Mouse (Mus musculus): ENCODE measurements around the gene Hoxb5. TPM values are rescaled to one million over a fixed set of nuclear protein-coding genes. Genes with fewer than 3 reads are reported as not detected.

Gene Hoxb5
- total RNA-seq (2014; fragmentation: Nextera tagmentation) (not detected in 2 replicates), total RNA-seq (2017) (not detected in 2 replicates)

DNA sequence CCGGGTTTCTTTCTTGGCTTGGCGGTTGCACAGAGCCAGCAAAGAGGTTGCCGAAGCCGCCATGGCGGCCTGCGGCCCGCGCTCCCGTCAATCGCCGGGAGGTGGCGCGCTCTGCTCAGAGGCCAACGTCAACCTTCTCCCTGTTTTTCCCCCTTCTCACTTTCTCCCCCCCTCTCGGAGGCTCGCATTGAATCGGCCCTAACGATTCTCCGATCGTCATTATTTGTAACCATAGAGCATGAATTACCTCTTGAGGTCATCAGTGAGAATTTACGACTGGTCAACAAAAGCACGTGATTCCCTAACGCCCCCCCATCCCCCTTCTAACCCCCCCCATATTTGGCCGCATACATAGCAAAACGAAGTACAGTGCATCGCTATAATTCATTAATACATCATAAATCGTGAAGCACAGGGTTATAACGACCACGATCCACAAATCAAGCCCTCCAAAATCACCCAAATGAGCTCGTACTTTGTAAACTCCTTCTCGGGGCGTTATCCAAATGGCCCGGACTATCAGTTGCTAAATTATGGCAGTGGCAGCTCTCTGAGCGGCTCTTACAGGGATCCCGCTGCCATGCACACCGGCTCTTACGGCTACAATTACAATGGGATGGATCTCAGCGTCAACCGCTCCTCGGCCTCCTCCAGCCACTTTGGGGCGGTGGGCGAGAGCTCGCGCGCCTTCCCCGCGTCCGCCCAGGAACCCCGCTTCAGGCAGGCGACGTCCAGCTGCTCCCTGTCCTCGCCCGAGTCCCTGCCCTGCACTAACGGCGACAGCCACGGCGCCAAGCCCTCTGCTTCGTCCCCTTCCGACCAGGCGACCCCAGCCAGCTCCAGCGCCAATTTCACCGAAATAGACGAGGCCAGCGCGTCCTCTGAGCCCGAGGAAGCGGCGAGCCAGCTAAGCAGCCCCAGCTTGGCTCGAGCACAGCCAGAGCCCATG lies at the start of gene Hoxb5:
TSS of gene Hoxb5 (plus strand) at position 186 of the 949 bp plus-strand sequence.
- ATAC-seq (replicated peaks; ENCODE audit: low FRiP score, low TSS enrichment, poor library complexity, severe bottlenecking), result peak; percentile 59; the same call in 1 of the 2 replicates

DNA sequence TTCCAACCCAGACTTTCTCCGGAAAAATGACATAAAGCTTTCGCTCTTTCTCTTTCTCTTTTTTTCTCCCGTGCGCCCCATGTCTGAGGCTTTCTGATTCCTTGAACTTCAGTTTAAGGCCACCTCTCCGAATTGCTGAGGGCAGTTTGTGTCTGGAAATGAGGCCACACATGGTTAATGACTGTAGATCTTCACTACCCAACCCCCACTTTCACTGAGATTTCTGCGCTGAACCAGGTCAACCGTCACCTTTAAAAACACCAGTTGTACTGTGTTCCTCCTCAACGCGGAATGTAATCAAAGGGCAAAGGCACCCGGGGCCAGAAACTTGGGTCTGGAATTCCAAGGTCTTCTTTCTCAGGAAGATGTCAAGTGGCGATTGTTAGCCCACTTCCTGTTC lies 48.9 kb upstream of the Hoxb5 start:
- no peak for ATAC-seq (replicated peaks; ENCODE audit: low FRiP score, low TSS enrichment, poor library complexity, severe bottlenecking)

DNA sequence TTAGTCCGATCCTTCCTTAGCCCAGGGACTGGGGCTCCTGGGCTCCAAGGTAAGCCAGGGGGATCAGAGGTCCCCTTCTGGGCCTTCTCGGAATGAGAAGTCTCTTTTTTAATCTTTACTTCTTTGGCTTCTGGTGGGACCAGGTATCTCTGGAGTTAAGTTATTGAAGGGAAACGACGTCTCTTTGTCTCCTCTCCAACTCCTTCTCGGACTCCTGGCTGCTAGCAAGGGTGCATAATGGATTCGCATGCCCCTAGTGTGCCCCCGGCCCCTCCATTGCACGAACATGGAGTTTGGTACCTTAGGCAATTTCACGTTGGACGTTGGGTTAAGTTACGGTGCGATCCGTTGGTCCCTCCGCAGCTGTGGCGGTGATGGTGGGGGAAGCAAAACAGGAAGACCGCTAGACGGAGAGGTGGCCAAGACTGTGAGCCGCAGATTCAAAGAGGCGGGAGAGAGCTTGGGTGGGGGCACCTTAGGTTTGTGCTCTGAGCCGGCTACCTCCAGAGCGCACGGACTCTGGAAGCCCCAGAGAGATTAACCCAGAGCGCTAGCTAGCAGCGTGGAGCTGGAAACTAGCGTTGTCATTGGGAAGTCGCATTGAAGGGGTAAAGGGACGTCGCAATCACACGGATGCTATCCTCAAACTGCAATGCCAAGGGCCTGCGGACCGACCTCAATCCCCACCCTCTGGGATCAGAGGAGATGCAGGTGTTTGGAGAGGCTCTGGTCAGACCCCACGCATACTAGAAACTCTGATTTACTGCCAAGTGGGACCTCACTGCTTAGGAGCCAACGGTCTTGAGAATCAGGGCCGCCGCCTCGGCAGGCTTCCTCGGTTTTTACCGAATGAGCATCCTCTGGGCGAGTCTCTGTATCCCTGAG lies 47.8 kb upstream of the Hoxb5 start:
- ATAC-seq (replicated peaks; ENCODE audit: low FRiP score, low TSS enrichment, poor library complexity, severe bottlenecking), result no peak

DNA sequence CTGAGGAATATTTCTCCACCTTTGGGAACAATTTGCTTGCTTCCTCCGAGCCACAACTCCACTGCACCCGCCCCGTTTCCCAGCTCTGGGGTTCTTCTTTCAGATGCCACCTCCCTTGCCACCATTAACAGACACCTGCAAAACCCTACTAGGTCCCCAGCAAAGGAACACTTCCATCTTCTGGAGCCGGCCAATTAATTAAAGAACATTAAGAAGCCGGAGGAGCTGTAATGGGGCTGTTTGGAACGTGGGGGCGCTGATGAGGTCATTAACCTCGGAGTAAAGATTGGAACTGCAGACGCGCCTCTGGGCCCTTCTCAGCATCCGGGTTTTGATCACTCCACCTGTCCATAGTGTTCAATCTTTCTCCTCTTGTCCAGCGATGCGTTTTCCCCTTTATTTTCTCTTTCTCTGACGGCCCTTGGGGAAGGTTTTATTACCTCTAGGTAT lies 47.1 kb upstream of the Hoxb5 start:
- ATAC-seq (replicated peaks; ENCODE audit: low FRiP score, low TSS enrichment, poor library complexity, severe bottlenecking), result no peak

DNA sequence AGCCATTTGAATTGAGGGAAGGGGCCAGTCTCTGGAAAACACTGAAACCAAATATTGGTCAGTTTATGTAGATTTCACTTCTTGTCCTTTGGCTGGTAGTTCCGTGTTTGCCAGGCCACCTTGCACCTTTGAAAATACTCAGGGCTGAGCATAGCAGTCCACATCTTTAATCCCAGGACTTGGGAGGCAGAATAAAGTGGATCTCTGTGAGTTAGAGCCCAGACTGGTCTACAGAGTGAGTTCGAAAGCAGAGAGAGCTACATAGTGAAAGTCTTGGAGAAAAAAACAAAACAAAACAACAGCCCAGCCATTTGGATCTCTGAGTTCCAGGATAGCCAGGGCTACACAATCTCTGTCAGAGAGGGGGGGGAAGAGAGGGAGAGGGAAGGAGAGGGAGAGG lies 46.0 kb upstream of the Hoxb5 start:
- no peak for ATAC-seq (replicated peaks; ENCODE audit: low FRiP score, low TSS enrichment, poor library complexity, severe bottlenecking)

DNA sequence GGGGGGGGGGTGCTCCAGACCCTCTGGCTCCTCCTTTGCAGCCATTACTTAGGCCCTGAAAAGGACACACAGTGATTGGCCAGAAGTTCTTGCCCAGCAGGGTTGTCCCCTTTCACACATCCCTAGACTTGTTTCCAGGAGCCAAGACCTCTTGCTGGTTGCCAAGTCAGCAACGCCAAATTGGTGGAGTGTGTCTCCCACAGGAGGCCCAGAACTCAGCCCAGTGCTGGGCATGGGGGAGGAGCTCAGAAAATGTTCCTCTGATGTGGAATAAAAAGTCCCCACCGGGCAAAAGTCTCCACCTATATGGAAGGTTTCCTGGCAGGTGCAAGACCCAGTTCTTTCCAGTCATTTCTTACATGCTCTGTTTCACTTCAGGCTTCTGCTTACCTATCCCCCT lies 44.1 kb upstream of the Hoxb5 start:
- no peak for ATAC-seq (replicated peaks; ENCODE audit: low FRiP score, low TSS enrichment, poor library complexity, severe bottlenecking)

DNA sequence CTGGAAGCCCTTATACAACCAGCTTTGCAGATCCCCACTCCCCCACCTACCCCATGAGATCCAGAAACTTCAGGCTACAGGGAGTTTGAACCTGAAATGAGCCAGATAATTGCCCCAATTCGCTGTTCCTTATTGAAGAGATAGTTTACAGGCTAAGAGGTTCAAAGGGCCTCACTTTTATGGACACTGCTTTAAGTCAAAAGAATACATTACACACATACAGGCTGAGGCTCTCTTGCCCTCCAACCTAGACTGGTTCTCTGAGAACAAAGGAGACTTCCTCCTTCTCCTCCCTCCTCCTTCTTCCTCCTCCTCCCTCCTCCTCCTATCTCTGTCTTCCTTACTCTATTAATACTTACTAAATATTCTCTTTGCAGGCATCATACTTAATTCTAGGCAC lies 43.6 kb upstream of the Hoxb5 start:
- no peak for ATAC-seq (replicated peaks; ENCODE audit: low FRiP score, low TSS enrichment, poor library complexity, severe bottlenecking)

DNA sequence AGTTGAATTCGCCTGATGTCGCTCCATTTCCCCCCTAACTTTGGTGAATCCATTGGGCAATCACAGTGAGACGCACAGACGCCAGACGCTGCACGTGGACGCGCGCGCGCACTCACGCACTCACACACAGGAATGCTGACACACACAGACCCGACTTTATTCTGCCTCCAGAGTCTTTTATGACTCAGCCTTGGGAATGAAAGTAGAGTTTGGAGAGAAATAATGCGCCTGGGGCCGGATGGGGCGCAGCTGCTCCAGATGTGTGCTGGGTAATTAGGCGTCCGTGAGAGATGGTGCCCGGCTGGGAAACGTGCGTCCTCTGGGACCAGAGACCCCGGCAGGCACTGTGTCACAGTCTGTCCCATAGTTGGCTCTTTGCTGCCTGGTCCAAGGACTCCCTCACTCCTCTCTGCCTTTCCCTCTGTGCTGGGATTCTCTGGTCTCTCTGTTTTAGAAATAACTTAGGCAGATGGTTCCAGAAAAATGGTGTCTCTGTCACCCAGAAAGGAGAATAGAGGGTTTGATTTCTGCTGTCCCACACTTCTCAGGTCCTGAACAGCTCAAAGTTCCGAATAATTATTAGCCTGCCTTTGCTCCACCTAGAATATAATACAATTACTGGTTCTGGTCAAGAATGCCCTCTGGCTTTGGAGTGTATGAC lies 42.7 kb upstream of the Hoxb5 start:
- ATAC-seq (replicated peaks; ENCODE audit: low FRiP score, low TSS enrichment, poor library complexity, severe bottlenecking), result no peak

DNA sequence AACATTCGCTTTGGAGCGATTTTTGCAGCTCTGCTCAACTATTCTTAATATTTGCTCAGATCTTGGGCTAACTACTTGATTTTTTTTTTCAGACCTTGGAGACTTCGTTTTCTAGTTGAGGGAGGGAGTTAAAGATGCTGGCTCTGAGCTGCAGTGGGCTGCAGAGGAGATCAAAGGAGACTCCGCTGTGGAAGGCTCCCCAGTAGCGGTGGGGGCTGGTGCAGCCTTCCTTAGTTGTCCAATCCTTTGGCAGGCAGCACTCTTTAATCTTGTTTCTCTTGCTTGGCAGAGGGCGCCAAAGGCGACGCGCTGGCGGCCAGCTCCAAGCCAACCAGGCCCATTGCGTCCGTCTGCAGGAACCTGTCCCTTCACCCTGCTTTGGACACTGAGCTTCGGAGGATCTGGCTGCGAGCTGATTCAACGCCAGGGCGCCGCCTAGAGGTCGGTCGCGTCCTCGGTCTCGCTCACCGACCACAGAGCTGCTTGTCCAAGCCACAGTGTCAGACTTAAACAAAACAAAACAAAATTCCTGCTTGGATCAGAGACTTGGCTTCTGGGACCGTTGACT lies 41.7 kb upstream of the Hoxb5 start:
- ATAC-seq (replicated peaks; ENCODE audit: low FRiP score, low TSS enrichment, poor library complexity, severe bottlenecking), result peak; percentile 68

DNA sequence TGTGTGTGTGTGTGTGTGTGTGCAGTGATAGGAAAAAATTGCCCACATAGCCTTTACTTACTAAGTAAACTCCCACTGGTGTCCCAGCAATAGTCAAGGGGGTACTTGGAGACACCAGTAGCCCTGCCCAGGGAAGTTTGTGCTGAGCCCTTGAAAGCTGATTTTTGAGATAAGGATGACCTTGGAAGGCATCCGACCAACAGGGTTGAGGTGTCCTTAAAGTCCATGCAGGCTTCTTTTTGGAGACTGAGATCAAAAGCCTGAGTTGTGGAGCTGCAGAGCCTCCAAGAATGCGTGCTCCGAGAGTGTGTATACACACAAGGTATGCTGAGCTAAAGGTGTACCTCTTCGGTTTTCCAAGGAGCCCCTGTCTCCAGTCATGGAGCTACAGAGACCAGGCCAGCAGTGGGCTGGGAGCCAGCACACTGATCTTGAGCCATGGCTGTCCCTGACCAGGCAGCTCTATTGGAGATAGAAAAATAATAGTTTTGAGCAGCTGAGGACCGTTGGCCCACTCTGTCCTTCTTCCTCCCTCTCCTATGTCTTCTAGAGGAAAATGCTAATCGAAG lies 40.8 kb upstream of the Hoxb5 start:
- no peak for ATAC-seq (replicated peaks; ENCODE audit: low FRiP score, low TSS enrichment, poor library complexity, severe bottlenecking)

DNA sequence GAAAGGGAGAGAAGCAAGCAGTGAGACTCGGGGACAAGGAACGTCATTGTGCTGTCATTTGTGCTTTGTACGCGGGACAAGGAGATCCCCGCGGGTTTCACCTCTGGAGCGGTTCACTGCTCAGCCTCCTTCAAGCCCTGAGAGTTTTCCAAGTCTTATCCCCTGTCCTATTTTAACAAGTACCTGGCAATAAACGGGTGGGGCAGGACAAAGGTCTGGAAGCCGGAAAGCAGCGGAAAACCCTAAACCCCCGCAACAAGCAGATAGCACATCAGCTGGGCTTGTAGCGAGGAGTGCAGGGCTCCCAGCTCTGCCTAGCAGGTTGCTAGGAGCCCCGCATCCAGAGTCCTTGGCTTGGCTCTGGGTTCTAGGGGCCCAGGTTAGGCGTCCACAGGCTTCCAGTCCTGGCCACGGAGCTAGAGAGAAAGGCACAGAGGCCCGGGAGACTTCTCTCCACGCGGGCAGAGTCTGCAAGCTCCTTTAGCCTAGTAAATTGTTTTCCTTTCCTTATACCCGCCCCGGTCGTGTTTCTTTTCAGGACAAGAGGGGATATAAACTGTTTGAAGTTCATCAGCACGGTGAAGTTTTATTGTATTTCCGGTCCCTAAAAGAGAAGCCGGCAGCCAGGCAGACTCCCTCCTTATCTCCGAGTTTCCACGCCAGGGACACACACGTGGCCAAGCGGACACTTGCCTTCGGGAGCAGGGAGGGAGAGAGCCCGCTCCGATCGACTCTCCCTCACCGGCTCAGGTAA lies 39.3 kb upstream of the Hoxb5 start:
- ATAC-seq (replicated peaks; ENCODE audit: low FRiP score, low TSS enrichment, poor library complexity, severe bottlenecking), result no peak

DNA sequence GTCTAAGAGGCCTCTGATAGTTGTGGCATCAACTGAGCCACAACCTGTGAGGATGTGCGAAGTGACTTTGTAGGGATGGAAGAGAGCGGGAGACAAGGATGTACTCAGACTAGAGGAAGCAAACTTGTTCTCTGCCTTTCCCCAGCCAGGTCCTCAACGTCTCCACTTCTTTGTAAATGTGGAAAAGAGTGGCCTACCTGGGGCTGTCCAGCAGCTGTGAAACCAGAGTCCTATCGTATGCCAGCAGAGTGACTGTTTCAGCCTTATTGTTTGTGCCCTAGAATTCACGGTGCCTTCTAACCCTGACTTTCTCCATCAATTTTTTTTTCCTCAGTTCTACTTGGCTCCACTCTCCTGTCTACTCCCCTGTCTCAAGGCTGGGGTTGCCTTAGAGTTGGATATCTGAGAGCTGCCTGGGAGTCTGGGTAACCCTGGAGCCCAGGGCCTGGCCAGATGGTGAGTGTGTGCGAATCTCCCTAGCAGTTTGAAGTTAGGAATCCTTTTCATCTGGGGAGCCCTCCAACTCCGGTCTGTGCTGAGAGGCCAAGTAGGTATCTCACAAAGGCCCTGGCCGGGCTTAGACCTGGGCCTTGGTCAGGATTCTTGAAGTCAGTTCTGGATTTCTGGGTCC lies 38.6 kb upstream of the Hoxb5 start:
- no peak for ATAC-seq (replicated peaks; ENCODE audit: low FRiP score, low TSS enrichment, poor library complexity, severe bottlenecking)

DNA sequence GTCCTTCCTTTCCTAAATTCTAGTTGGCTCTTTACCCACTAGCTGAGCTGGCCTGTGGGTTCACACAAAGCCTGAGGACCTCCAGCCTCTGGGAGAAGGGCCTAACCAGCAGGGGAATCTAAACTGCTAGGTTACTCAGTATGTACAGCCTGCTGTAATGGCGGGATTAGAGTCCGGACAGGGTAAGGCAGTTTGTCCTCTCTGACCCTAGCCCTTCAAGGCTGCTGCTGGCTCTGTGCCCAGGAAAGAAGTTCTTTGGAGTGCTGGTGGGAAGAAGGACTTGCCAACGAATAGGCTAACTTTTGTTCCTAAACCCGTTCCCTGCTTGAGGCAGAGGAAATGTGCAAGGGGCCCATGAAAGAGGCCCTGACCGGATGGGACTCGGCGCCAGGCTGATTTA lies 37.2 kb upstream of the Hoxb5 start:
- no peak for ATAC-seq (replicated peaks; ENCODE audit: low FRiP score, low TSS enrichment, poor library complexity, severe bottlenecking)

DNA sequence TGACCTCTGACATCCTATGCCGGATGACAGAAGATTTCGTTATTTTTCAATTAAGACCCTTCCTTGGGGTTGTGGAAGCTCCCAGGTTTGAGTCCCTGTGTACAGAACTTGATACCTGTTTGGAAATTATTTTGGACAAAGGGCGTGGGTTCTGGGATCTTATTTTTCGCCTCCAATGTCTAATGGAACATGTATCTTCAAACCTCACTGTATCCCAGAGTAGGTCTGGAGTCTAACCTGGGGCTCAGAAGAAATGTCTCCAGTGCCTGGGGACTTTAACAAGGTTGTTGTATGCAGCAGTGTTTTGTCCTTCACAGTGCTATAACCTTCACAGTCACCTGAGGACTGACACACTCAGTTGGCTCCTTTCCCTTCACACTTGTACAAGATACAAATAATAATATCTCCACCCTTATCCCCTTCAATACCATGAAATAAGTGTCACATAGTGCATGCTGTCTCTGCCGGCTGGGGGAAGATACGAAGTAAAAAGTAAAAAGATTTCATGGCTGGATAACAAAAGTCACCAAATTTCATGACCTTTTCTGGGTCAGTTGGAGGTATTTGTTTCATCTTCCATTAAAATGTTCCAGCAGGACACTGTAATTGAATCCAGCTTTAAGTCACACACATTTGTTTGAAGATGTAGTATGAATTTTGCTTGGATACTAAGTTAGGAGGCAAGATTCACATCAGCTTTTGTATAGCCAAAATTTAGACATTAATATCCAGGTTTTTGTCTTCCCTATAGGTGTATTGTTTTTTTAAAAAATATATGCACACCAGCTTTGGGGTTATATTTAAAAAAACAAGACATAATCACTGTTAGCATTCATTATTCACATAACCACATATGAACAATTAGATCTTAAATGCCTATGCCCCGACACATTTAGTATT lies 35.9 kb upstream of the Hoxb5 start:
- ATAC-seq (replicated peaks; ENCODE audit: low FRiP score, low TSS enrichment, poor library complexity, severe bottlenecking), result no peak

DNA sequence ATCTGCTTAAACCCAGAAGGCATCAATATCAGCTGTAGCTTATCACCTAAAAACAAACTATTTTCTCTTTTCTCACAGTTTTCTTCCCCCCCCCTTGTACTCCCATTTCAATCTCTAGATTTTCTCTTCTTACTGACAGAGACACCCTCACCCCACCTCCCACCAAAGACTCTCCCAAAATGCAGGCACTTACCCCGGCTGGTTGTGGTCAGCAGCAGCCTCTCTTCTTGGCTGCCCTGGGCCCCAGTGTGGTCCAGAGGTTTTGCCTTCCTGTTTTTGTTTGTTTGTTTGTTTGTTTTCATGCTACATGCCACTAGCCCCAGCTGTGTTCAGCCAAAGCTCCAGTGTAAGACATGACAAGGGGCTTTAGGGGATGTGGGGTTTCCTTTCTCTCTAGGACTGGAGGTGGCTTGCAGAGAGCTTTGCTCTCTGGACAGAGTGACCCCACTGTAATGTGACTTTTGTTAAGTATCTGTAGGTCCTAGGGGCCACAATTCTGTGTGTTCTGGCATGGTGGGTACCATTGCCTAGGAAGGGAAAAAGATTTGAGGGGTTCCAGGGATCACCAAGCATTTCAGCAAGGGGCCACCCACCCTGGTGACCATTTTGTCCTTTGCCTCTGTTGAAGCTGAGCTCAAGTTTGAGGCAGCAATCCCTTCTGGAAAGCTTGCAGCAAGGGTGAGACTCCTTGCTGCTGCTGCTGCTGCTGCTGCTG lies 34.9 kb upstream of the Hoxb5 start:
- ATAC-seq (replicated peaks; ENCODE audit: low FRiP score, low TSS enrichment, poor library complexity, severe bottlenecking), result no peak

DNA sequence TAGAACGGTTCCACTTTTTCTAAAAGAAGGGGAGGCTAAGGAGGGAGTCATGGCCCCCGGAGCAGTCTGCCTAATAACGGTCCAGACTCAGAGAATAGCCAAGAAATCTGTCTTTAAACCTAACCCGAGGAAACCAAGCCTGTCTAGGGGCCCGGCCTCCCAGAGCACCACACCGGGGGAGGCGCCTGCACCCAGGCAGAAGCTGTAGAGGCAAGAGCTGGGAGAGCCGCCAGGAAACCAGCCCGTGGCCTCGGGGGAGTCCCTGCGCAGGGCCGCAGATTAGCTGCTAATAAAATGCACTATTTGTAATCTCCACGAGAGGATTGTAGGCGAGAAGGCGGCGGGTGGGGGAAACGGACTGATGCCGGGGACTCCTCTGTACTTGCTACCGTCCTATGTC lies 33.3 kb upstream of the Hoxb5 start:
- no peak for ATAC-seq (replicated peaks; ENCODE audit: low FRiP score, low TSS enrichment, poor library complexity, severe bottlenecking)

Measured in megakaryocyte-erythroid progenitor cell, adult 5-6 weeks (primary cell).